Mouse (Mus musculus) neural tube, embryonic 14.5 days (tissue): ENCODE results near the gene Myo1d. TPM values are rescaled to one million over a fixed set of nuclear protein-coding genes. Genes with fewer than 3 reads are reported as not detected.

Experiments used
- ATAC-seq: fragments of 200-750 bp; cut with Nextera tagmentation; 2 replicates; pipeline ENCODE4 v1.8.0; 2017; ENCODE audit warnings: low read depth, mild to moderate bottlenecking, moderate TSS enrichment, moderate library complexity
- H3K27ac ChIP-seq: fragments of 300-500 bp; sonication (generic); 2 replicates; pipeline ENCODE4 v1.5.1; 2014; ENCODE audit warnings: low read depth, mild to moderate bottlenecking, control low read depth, low read length, moderate library complexity, mixed read lengths
- H3K27me3 ChIP-seq: fragments of 300-500 bp; sonication (generic); 2 replicates; pipeline ENCODE4 v1.6.1; 2014; ENCODE audit warnings: low read length; ENCODE audit not compliant: control insufficient read depth, insufficient read depth
- H3K36me3 ChIP-seq: fragments of 300-500 bp; sonication (generic); 2 replicates; pipeline ENCODE4 v1.6.1; 2014; ENCODE audit warnings: low read length, mixed read lengths; ENCODE audit not compliant: control insufficient read depth, insufficient read depth
- H3K4me1 ChIP-seq: fragments of 300-500 bp; sonication (generic); 2 replicates; pipeline ENCODE4 v1.6.1; 2014; ENCODE audit warnings: low read length; ENCODE audit not compliant: control insufficient read depth, insufficient read depth
- H3K4me2 ChIP-seq: fragments of 300-500 bp; sonication (generic); 2 replicates; pipeline ENCODE4 v1.6.1; 2014; ENCODE audit warnings: mild to moderate bottlenecking, low read depth, low read length, control low read depth
- H3K4me3 ChIP-seq: fragments of 300-500 bp; sonication (generic); 2 replicates; pipeline ENCODE4 v1.5.1; 2014; ENCODE audit warnings: low read depth, low read length, control low read depth, mixed read lengths
- H3K9ac ChIP-seq: fragments of 300-500 bp; sonication (generic); replicated peaks from 2 replicates; pipeline ENCODE4 v1.6.1; 2014; ENCODE audit warnings: low read depth, mild to moderate bottlenecking, control low read depth, low read length, mixed read lengths
- H3K9me3 ChIP-seq: fragments of 300-500 bp; sonication (generic); 2 replicates; pipeline ENCODE4 v1.6.1; 2016; ENCODE audit warnings: low read length; ENCODE audit not compliant: control insufficient read depth
- WGBS: fragments of 180-500 bp; shearing (Covaris S2); extraction: QIAGEN DNeasy Blood & Tissue Kit; methylation state at CpG from one replicate; pipeline ENCODE4 v1.1.7; 2014; 5-methylcytosine and 5-hydroxymethylcytosine counted together
- polyA plus RNA-seq: library from polyadenylated mRNA; unstranded; fragments of >200 nt; fragmentation: Nextera tagmentation; extraction: Ambion mirVana; gene quantifications from 2 replicates; pipeline ENCODE4 v1.2.1, GENCODE M21; 2014

Gene Myo1d
- polyA plus RNA-seq, 1 experiment from 2014 or later: 2.4 TPM

DNA sequence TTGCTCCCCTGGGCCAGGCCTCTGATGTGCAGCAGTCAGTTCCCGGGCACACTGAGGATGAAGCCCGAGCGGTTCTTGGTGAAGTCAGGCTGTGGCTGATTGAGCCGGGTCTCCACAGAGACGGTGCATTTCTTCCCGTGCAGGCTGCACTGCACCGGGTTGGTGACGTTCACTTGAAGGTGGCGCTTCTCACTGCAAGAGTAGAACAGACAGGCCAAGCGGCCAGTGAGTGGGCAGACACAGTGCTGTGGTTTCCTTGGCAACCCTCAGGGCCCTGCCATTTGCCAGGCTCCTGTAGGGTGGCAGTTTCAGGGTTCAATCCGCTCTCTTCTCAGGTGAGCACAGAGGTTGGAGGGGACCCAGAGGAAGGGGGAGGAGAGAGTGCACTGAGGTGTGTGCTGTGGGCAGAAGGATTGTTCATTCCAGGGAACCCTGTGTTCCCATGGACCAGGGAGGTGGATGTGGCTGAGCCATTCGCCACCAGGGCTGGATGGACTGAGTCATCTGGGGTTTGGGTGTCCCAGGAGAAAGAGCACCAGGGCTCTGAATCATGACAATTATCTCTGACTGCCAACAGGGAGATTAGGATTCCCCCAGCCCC lies 295.5 kb downstream of the Myo1d start:
- Histone ChIP-seq H3K4me1 (peaks cover 46% of the 10 kb centered on the region), H3K4me3 (no peak overlapping the region), H3K9me3 (no peaks in the 10 kb centered on the region), H3K36me3 (no peaks in the 10 kb centered on the region), H3K4me2 (peak overlapping the region; percentile 31; the same call in 1 of the 2 replicates), H3K27ac (peak overlapping the region; percentile 53; the same call in 1 of the 2 replicates), H3K9ac (0 out of 2 replicates have a peak overlapping the region, but pooled peaks have one; percentile 18), H3K27me3 (no peaks in the 10 kb centered on the region)
- WGBS: 16% methylated on average over 12 of the region's 12 CpGs
- ATAC-seq: peak; percentile 72

DNA sequence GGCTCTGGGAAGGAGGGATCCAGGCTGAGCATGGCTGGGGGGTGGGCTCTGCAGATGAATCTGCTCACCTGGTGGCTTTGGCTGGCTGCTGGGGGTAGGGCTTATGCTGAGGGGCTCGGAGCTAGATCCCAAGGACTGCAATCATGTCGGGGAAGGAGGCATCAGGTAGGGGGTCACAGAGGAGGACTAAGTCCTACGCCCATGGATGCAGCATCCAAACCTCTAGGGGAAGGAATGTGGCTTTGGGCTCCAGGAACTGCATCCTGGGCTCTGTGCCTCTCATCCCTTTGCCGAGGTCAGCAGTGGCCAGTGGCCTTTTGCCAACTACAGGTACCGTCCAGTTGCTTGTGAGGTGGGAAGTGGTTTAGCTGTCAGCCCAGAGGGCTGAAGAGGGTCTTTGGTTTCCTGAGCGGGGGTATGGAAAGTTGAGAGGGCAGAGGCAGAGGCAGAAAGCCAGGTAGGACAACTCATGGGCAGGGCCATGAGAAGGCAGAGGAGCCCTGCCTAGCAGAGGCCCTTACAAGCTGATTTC lies 296.2 kb downstream of the Myo1d start:
- no peaks in the 10 kb centered on the region for H3K27me3 ChIP-seq
- H3K4me3 ChIP-seq: no peak overlapping the region
- H3K9me3 ChIP-seq: no peaks in the 10 kb centered on the region
- WGBS: 79% methylated on average over 6 of the region's 6 CpGs
- peak overlapping the region; percentile 53; the same call in 1 of the 2 replicates for H3K27ac ChIP-seq
- no peak for ATAC-seq
- no peak overlapping the region; the same call in 1 of the 2 replicates for H3K9ac ChIP-seq
- peaks cover 40% of the 10 kb centered on the region for H3K4me1 ChIP-seq
- H3K36me3 ChIP-seq: no peaks in the 10 kb centered on the region; the same call in 1 of the 2 replicates
- H3K4me2 ChIP-seq: peak overlapping the region; percentile 31; the same call in 1 of the 2 replicates

DNA sequence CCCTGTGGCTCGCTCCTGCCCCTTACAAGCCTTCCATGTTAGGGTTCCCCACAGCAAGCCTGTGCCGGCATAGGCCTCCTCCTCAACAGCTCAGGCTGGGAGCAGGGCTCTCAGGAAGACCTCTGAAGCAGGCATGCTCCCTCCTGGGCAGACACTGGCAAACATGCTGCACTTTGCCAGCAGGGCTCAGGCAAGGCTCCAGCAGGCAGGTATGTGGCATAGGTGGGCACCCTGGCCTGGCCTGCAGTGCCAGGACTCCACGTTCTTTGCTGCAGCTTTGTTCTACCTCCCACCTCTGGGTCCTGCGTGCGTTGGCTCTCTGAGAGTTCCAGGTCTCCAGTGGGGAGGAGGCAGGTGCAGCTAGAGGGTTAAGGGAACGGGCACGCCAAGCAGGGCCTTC lies 296.9 kb downstream of the Myo1d start:
- H3K9ac ChIP-seq: 0 out of 2 replicates have a peak overlapping the region, but pooled peaks have one; percentile 32
- H3K4me1 ChIP-seq: peaks cover 38% of the 10 kb centered on the region
- H3K9me3 ChIP-seq: no peaks in the 10 kb centered on the region
- WGBS: 78% methylated on average over 7 of the region's 7 CpGs
- 0 out of 2 replicates have a peak, but pooled peaks cover 4% of the 10 kb centered on the region for H3K27me3 ChIP-seq
- peak overlapping the region; percentile 28; the same call in 1 of the 2 replicates for H3K27ac ChIP-seq
- H3K36me3 ChIP-seq: no peaks in the 10 kb centered on the region; the same call in 1 of the 2 replicates
- no peak for ATAC-seq
- peak overlapping the region; percentile 20; the same call in 1 of the 2 replicates for H3K4me2 ChIP-seq
- H3K4me3 ChIP-seq: no peak overlapping the region

DNA sequence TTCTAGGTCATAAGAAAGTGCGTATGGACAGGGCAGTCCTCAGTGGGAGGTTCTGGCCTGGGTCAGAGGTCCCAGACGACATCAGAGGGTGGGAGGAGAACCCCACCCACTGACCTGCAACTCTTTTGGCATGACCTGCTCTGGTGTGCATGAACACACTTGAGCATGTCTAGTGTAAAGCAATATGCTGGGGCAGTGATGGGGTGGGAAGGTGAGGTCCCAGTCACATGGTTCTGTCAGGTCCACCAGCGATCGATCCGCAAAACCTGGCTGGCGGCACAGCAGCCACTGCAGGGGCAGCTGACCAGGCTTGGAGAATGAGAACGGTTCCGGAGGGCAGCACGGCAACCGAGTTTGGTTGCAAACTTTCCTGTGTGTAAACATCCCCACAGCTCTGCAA lies 297.5 kb downstream of the Myo1d start:
- Histone ChIP-seq H3K9me3 (no peaks in the 10 kb centered on the region), H3K4me1 (peaks cover 38% of the 10 kb centered on the region), H3K4me2 (peak overlapping the region; percentile 20; the same call in 1 of the 2 replicates), H3K27me3 (0 out of 2 replicates have a peak, but pooled peaks cover 4% of the 10 kb centered on the region), H3K9ac (0 out of 2 replicates have a peak overlapping the region, but pooled peaks have one; percentile 32), H3K36me3 (no peaks in the 10 kb centered on the region; the same call in 1 of the 2 replicates), H3K4me3 (no peak overlapping the region; the same call in 1 of the 2 replicates), H3K27ac (peak overlapping the region; percentile 28; the same call in 1 of the 2 replicates)
- no peak for ATAC-seq
- WGBS: 83% methylated on average over 10 of the region's 10 CpGs

DNA sequence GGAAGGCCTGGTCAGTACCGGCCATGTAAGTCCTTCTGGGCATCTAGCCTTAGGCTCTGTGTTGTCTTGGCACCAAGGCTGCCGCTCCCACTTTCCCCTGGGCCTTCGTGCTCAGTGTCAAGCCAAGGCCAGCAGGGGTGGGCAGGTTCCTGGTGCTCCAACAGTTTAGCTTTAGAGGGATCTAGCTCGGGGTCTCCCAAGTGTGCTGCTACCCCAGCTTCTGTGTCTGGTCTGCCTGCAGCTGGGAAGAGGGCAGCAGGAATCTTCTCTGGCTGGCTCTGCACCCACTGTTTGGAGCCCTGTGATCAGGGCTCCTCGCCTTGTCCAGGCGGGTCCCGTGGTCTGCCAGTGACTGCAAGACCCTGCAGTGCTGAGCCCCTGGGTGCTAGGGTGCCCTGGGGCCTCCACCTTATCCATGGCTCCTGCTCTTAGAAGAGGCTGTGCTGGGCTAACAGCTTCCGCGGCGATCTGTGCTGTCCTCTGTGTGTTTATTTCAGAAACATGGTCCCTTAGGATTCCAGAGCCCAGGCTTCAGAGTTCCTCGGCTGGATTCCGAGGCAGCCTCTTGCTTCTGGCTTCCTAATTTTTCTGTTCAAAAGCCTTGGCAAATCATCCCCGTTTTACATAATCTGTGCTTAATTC lies 298.3 kb downstream of the Myo1d start:
- peak overlapping the region; percentile 96 for H3K4me2 ChIP-seq
- H3K4me1 ChIP-seq: peaks cover 38% of the 10 kb centered on the region
- ATAC-seq: no peak
- no peaks in the 10 kb centered on the region for H3K9me3 ChIP-seq
- WGBS: 64% methylated on average over 13 of the region's 13 CpGs
- peak overlapping the region; percentile 61 for H3K9ac ChIP-seq
- no peak overlapping the region for H3K27ac ChIP-seq
- H3K4me3 ChIP-seq: peak overlapping the region; percentile 95
- 0 out of 2 replicates have a peak, but pooled peaks cover 4% of the 10 kb centered on the region for H3K27me3 ChIP-seq
- H3K36me3 ChIP-seq: no peaks in the 10 kb centered on the region; the same call in 1 of the 2 replicates

DNA sequence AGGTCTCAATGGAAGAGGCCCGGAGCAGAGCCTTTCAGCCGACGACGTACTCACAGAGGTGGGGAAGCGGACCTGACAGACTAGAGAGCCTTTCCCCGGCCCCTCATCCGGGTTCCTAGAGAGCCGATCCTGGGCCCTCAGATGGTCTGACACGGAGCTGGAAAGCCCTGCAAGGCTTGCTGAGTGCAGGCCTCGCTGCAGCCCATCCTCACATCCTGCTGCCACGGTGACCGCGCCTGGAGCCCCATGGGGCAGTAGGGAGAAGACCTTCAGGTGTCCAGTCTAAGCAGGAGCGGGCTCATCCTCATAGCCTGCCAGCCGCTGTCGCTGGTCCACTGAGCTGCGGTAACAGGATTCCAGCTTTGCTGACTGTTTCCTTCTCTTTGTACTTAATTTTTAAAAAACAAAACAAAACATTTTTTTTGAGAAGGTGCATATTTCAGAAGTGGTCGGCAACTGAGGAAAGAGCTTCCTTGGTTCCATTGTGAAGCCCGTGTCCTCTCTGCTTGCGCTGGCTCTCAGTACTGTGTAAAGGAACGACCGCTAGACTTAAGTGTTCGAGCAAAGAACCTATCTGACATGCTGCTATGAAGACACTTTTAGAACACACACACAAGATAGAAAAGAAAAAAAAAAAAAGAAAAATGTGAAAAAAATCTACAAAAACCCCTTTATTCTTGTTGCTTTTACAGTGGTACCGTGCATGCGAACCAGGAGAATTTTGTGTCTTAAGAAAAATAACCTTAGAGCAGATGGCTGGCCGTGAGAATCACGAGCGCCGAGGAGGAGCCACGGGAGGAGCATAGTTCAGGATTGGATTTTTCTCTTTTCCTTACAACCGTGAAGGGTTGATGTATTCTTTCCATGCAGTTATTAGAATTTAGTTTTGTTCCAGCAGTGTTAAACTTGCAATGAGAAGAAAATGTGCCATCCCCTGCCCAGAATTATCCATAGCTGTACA lies 299.6 kb downstream of the Myo1d start:
- peak overlapping the region; percentile 96 for H3K4me2 ChIP-seq

DNA sequence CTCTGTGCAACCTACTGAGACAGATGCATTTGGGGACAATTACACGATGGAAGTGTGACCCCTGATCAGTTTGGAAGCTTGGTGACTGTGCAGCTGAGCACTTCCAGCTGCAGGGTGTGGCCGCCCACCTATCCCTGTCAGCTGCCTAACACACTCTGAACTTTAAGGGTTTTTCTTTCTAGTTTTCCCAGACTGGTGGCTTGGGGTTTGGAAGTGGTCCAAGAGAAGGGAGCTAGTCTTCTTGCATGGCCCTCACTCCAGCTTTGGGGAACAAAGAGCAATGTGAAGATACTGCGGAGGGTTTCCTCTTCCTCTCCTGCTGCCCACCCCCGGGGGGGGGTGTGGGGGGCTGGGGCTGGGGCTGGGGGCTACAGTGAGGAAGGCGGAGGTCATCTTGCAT lies 300.4 kb downstream of the Myo1d start:
- H3K36me3 ChIP-seq: no peaks in the 10 kb centered on the region; the same call in 1 of the 2 replicates
- WGBS: 44% methylated on average over 5 of the region's 5 CpGs
- no peaks in the 10 kb centered on the region for H3K9me3 ChIP-seq
- peak overlapping the region; percentile 98 for H3K9ac ChIP-seq
- H3K27me3 ChIP-seq: 0 out of 2 replicates have a peak, but pooled peaks cover 4% of the 10 kb centered on the region
- H3K4me1 ChIP-seq: peaks cover 28% of the 10 kb centered on the region
- H3K27ac ChIP-seq: peak overlapping the region; percentile 97
- ATAC-seq: no peak
- H3K4me3 ChIP-seq: peak overlapping the region; percentile 95
- peak overlapping the region; percentile 96 for H3K4me2 ChIP-seq

More for the DNA sequence above, 299.6 kb downstream of the Myo1d start:
- H3K9me3 ChIP-seq: no peaks in the 10 kb centered on the region
- peak overlapping the region; percentile 98 for H3K9ac ChIP-seq
- H3K27me3 ChIP-seq: 0 out of 2 replicates have a peak, but pooled peaks cover 4% of the 10 kb centered on the region
- H3K27ac ChIP-seq: peak overlapping the region; percentile 97; the same call in 1 of the 2 replicates
- 48% methylated on average over 31 of the region's 31 CpGs for WGBS
- H3K4me1 ChIP-seq: peaks cover 30% of the 10 kb centered on the region
- no peaks in the 10 kb centered on the region; the same call in 1 of the 2 replicates for H3K36me3 ChIP-seq
- no peak for ATAC-seq
- peak overlapping the region; percentile 95 for H3K4me3 ChIP-seq
